Mouse (Mus musculus) spleen, adult 2 months (tissue): ENCODE measurements around the gene Ccdc125.

Source experiments
- CTCF ChIP-seq: fragments of 200-500 bp; IDR thresholded peaks from 2 replicates; pipeline ENCODE4 v1.5.1; 2011; ENCODE audit warnings: mild to moderate bottlenecking, inconsistent platforms; ENCODE audit not compliant: insufficient read depth, insufficient read length, insufficient replicate concordance; ENCODE audit errors: extremely low read depth
- POLR2A ChIP-seq: fragments of 200-500 bp; IDR thresholded peaks from 2 replicates; pipeline ENCODE4 v1.6.1; 2011; ENCODE audit warnings: low read depth, low read length, inconsistent platforms

GRCm38 (mm10) chr13:100634106-100634691 is 35.3 kb upstream of the Ccdc125 start:
- TF ChIP-seq POLR2A (no peak), CTCF (no peak)
